Mouse (Mus musculus) lung, embryonic 16.5 days (tissue): ENCODE data around the gene 5730522E02Rik. TPM values are rescaled to one million over a fixed set of nuclear protein-coding genes. Genes with fewer than 3 reads are reported as not detected.

Experiments used
- ATAC-seq: fragments of 200-750 bp; cut with Nextera tagmentation; 2 replicates; pipeline ENCODE4 v1.8.0; 2017; ENCODE audit warnings: low read depth, mild to moderate bottlenecking, moderate library complexity
- H3K27ac ChIP-seq: fragments of 300-500 bp; sonication (generic); 2 replicates; pipeline ENCODE4 v1.5.1; 2014; ENCODE audit warnings: mild to moderate bottlenecking, control low read depth, low read length
- H3K27me3 ChIP-seq: fragments of 300-500 bp; sonication (generic); 2 replicates; pipeline ENCODE4 v1.6.1; 2014; ENCODE audit warnings: low read depth, low read length, mixed read lengths; ENCODE audit not compliant: control insufficient read depth, insufficient read depth
- H3K36me3 ChIP-seq: fragments of 300-500 bp; sonication (generic); 2 replicates; pipeline ENCODE4 v1.6.1; 2014; ENCODE audit warnings: low read length; ENCODE audit not compliant: control insufficient read depth, insufficient read depth
- H3K4me1 ChIP-seq: fragments of 300-500 bp; sonication (generic); replicated peaks from 2 replicates; pipeline ENCODE4 v1.6.1; 2014; ENCODE audit warnings: low read length, mixed read lengths; ENCODE audit not compliant: control insufficient read depth, insufficient read depth
- H3K4me2 ChIP-seq: fragments of 300-500 bp; sonication (generic); 2 replicates; pipeline ENCODE4 v1.6.1; 2014; ENCODE audit warnings: low read depth, low read length, control low read depth
- H3K4me3 ChIP-seq: fragments of 300-500 bp; sonication (generic); 2 replicates; pipeline ENCODE4 v1.5.1; 2014; ENCODE audit warnings: mild to moderate bottlenecking, low read length, control low read depth
- H3K9ac ChIP-seq: fragments of 300-500 bp; sonication (generic); 2 replicates; pipeline ENCODE4 v1.6.1; 2014; ENCODE audit warnings: low read length, control low read depth
- H3K9me3 ChIP-seq: fragments of 300-500 bp; sonication (generic); 2 replicates; pipeline ENCODE4 v1.6.1; 2016; ENCODE audit warnings: low read length; ENCODE audit not compliant: control insufficient read depth
- WGBS: fragments of 180-500 bp; shearing (Covaris S2); extraction: QIAGEN DNeasy Blood & Tissue Kit; methylation state at CpG from one replicate; pipeline ENCODE4 v1.1.7; 2014; 5-methylcytosine and 5-hydroxymethylcytosine counted together
- polyA plus RNA-seq: library from polyadenylated mRNA; unstranded; fragments of >200 nt; fragmentation: Nextera tagmentation; extraction: Ambion mirVana; gene quantifications from 2 replicates; pipeline ENCODE4 v1.2.1, GENCODE M21; 2015

5730522E02Rik gene
- polyA plus RNA-seq, 1 experiment from 2014 or later = 1.6 TPM

DNA sequence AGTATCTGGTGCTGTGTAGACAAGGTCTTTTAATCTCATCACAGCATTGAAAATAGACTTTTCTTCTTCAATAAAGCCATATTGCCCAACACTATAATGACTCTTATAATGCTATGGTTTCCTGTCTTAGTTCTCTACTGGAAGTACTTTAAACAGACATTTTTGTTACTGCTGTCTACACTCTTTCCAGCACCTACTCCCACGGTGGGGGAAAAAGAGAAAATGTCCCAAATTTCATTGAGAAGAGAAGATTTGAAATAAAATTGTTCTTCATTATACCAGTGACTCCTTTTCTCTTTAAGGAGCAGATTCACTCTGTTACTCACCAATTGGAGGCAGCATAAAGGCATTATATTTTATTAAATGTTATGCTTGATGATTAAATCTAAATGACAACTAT, 72.5 kb downstream of the 5730522E02Rik start:
- H3K27me3 ChIP-seq = no peaks in the 10 kb centered on the region
- no peak overlapping the region for H3K4me3 ChIP-seq
- no peaks in the 10 kb centered on the region for H3K36me3 ChIP-seq
- H3K4me2 ChIP-seq = no peak overlapping the region
- H3K9ac ChIP-seq = no peak overlapping the region
- 81% methylated on average over 1 of the region's 1 CpGs for WGBS
- no peaks in the 10 kb centered on the region for H3K4me1 ChIP-seq
- H3K27ac ChIP-seq = no peak overlapping the region
- no peak for ATAC-seq
- H3K9me3 ChIP-seq = no peaks in the 10 kb centered on the region

DNA sequence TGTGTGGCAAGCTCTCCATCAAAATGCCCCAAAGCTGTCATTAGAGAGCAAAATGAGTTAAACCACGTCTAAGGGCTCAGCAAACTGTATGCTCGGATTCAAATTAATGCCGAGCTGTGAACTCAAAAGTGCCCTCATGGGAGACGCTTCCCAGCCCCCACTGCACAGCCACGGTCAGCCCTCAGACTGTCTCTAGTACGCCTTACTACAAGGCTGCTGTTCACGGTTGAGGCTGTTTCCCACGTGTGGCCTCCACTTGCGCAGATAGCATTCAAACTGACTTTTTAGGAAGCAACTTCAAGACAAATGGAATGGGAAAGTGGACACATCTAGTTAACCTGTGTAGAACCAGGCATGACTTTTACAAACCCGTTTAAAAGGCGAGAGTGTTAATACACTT, 79.7 kb downstream of the 5730522E02Rik start:
- no peaks in the 10 kb centered on the region for H3K36me3 ChIP-seq
- H3K27ac ChIP-seq = no peak overlapping the region
- H3K4me3 ChIP-seq = no peak overlapping the region
- no peaks in the 10 kb centered on the region for H3K9me3 ChIP-seq
- no peak overlapping the region for H3K4me2 ChIP-seq
- H3K9ac ChIP-seq = no peak overlapping the region
- no peaks in the 10 kb centered on the region for H3K4me1 ChIP-seq
- no peak for ATAC-seq
- 32% methylated on average over 11 of the region's 11 CpGs for WGBS
- H3K27me3 ChIP-seq = no peaks in the 10 kb centered on the region

DNA sequence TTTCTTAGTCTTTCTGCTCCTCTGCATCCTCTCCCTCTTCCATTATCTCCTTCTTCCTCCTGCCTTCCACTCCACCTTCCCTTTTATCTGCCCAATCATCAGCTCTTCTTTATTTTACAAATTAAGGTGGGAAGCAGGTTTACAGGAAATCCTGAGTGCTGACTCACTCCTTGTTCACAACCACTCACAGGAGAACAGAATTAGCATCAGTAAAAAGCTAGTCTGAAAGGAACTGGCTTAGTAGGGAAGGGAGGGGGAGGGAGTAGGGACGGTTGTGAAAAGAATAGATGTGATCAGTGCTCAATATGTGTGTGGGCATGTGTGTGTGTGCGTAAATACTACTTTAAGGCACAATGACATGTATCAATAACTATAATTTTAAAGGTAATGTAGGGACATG, 81.5 kb downstream of the 5730522E02Rik start:
- no peak for ATAC-seq
- no peaks in the 10 kb centered on the region for H3K4me1 ChIP-seq
- no peak overlapping the region for H3K4me3 ChIP-seq
- H3K36me3 ChIP-seq = no peaks in the 10 kb centered on the region
- H3K4me2 ChIP-seq = no peak overlapping the region
- H3K27ac ChIP-seq = no peak overlapping the region
- WGBS = 63% methylated on average over 2 of the region's 2 CpGs
- H3K9me3 ChIP-seq = no peaks in the 10 kb centered on the region
- no peaks in the 10 kb centered on the region for H3K27me3 ChIP-seq
- H3K9ac ChIP-seq = no peak overlapping the region

DNA sequence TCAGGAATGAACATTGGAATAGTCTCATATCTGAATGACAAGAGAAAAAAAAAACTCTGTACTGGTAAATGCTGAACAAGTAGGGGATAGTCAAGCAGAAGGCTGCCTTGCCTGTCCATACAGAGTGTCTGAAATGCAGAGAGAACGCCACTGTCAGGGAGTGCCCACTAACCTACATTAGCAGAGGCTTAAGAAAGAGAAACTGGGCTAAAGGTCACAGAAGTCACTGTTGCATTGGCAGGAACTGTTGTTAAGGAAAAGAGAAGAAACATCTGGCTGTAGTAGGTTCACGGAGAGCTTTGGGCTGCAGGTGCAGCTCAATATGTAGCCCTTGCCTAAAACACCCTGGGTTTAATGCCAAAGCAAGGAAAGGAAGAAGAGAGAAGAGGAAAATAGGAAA, 82.2 kb downstream of the 5730522E02Rik start:
- H3K27me3 ChIP-seq = no peaks in the 10 kb centered on the region
- 28% methylated on average over 2 of the region's 2 CpGs for WGBS
- no peak for ATAC-seq

DNA sequence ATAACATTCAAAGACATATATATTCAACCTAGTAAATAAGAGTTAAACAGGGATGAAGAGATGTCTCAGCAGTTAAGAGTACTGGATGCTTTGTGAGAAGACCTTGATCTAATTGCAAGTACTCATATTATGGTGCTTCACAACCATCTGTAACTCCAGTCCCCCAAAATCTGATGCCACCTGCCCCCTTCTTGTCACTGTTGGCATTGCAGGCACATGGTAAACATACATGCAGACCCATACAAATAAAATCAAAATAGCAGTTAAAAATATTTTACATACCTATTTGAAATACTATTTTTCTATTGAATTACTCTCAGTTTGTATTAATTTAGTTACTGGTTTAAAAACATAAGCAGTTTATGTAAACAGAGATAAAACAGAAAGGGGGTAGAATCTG, 84.6 kb downstream of the 5730522E02Rik start:
- Histone ChIP-seq H3K4me2 (no peak overlapping the region), H3K9ac (no peak overlapping the region), H3K4me1 (no peaks in the 10 kb centered on the region), H3K4me3 (no peak overlapping the region), H3K9me3 (no peaks in the 10 kb centered on the region), H3K36me3 (no peaks in the 10 kb centered on the region), H3K27me3 (no peaks in the 10 kb centered on the region), H3K27ac (no peak overlapping the region)
- ATAC-seq = no peak

More for the DNA sequence above, 82.2 kb downstream of the 5730522E02Rik start:
- Histone ChIP-seq H3K27ac (no peak overlapping the region), H3K4me3 (no peak overlapping the region), H3K4me2 (no peak overlapping the region), H3K4me1 (no peaks in the 10 kb centered on the region), H3K9ac (no peak overlapping the region), H3K9me3 (no peaks in the 10 kb centered on the region), H3K36me3 (no peaks in the 10 kb centered on the region)

DNA sequence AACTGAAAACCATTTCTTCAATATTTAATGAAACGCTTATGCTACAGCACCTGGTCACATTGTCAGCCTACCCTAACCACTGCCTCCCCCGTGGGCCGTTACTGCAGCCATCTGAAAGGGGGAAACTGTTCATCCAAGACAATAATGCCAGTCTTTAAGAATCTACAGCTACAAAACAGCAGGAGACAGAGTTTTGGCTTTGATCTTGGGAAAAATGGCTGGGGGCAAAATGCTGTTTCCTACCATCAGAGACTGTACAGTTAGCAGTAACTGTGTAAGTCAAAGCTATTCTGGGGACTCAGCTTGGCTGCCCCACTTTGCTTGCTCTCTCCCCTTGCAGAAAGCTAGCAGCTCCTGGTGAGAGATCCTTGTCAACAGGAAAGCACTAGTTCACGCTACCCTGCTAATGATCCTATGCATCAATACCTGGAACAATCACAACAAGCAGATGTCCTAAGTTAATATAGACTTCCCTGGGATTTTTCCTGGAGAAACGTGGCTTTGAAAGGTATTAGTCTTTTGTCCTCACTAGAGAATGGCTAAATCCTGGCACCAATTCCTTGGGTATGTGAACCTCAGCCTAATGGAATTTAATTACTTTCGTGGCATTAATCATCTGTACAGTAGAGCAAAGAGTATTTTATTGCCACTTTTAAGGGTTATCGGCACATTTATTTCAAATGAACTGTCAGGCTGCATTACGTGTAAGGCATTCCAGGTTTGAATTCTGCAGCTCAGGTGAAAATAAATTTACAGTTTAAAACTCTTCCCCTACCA, 89.6 kb downstream of the 5730522E02Rik start:
- no peaks in the 10 kb centered on the region for H3K4me1 ChIP-seq
- H3K27ac ChIP-seq = no peak overlapping the region
- no peak overlapping the region for H3K4me3 ChIP-seq
- 75% methylated on average over 8 of the region's 8 CpGs for WGBS
- no peaks in the 10 kb centered on the region for H3K9me3 ChIP-seq
- no peaks in the 10 kb centered on the region for H3K27me3 ChIP-seq
- no peak for ATAC-seq
- no peaks in the 10 kb centered on the region for H3K36me3 ChIP-seq
- H3K4me2 ChIP-seq = no peak overlapping the region
- no peak overlapping the region for H3K9ac ChIP-seq

DNA sequence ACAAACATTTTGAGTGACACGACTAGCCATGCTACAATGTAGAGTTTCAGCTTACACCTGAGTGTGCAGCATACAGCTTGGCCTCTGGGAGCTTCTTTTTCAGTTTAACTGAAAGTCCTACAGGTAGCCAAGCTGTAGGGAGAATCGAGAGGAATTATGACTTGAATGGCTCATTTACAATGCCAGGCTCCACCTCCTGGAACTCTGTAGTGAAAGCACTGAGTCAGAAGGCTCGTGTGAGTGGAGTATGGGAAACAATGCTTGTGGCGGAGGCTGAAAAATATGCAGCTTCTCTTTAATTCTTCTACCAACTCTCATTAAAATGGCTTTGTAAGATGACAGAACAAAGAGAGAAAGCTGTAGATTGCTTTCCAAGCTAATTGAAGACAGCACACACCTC, 92.9 kb downstream of the 5730522E02Rik start:
- Histone ChIP-seq H3K27me3 (no peaks in the 10 kb centered on the region), H3K27ac (no peak overlapping the region), H3K4me3 (no peak overlapping the region), H3K9ac (no peak overlapping the region), H3K9me3 (no peaks in the 10 kb centered on the region), H3K4me2 (no peak overlapping the region), H3K4me1 (no peaks in the 10 kb centered on the region), H3K36me3 (no peaks in the 10 kb centered on the region)
- no peak for ATAC-seq
- 53% methylated on average over 4 of the region's 4 CpGs for WGBS

DNA sequence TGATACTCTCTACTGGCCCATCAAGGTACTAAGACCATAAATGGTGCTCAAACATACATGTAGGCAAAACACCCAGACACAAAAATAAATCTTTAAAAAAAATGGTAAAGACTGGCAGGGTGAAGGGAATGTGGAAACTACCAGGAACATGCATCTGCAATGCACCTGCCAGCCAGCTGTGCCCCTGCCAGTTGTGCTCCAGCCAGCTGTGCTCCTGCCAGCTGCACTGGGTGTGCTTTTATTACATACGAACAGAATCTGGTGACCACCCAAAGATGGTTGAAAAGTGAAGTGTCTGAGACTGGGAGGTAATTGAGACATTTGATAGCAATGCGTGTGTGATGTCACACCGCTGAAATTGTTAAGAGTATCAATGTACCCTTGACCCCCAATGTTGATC, 98.4 kb downstream of the 5730522E02Rik start:
- Histone ChIP-seq H3K36me3 (no peaks in the 10 kb centered on the region), H3K27me3 (no peaks in the 10 kb centered on the region), H3K4me3 (no peak overlapping the region), H3K4me1 (no peaks in the 10 kb centered on the region), H3K4me2 (no peak overlapping the region), H3K9me3 (no peaks in the 10 kb centered on the region), H3K27ac (no peak overlapping the region), H3K9ac (no peak overlapping the region)
- ATAC-seq = no peak
- WGBS = 65% methylated on average over 3 of the region's 3 CpGs

DNA sequence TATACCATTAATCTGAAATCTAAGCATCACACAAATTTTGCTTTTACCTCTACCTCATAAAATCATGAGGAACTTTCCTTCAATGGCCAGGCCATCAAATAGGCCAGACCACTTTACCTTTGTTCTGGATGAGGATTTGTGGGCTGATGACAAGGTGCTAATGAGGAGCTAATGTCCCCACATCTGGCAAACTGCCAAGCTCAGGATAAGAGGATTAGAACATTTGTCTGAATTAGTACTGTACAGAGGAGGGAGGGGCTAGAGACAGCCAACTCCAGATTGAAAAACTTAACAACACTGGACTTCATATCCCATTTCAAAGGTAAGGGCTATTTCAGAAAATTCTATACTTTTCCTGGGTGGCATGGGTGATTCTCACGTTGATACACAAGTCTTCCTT, 101.9 kb downstream of the 5730522E02Rik start:
- Histone ChIP-seq H3K27ac (no peak overlapping the region), H3K36me3 (no peaks in the 10 kb centered on the region), H3K4me1 (no peaks in the 10 kb centered on the region), H3K27me3 (no peaks in the 10 kb centered on the region), H3K9ac (no peak overlapping the region), H3K9me3 (no peaks in the 10 kb centered on the region), H3K4me3 (no peak overlapping the region), H3K4me2 (no peak overlapping the region)
- no peak for ATAC-seq
- WGBS = 25% methylated on average over 1 of the region's 1 CpGs

DNA sequence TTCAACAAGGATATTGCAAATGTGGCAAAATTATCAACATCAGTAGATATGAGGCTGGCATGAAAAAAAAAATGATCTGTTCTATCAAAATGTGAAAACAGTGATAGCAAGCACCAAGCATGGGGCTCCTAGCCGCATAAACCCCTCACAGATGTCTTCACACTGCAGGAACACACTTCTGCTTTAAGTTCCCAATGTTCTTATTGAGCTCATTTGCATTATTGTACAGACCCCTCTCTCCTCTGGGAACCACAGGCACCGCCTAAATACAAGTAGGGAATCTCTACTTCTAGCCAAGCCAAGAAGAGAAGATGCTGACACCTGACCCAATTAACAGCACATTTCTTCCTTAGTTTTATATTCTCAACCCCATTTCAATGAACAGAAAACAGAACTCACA, 105.9 kb downstream of the 5730522E02Rik start:
- Histone ChIP-seq H3K9me3 (no peaks in the 10 kb centered on the region), H3K36me3 (no peaks in the 10 kb centered on the region), H3K27me3 (no peaks in the 10 kb centered on the region), H3K27ac (no peak overlapping the region), H3K4me1 (no peaks in the 10 kb centered on the region), H3K4me2 (no peak overlapping the region), H3K4me3 (no peak overlapping the region), H3K9ac (no peak overlapping the region)
- no peak for ATAC-seq
- 75% methylated on average over 2 of the region's 2 CpGs for whole genome bisulfite sequencing
